Mouse (Mus musculus) gastrocnemius, adult 8-10 months (tissue): Measurements from ENCODE around the gene Cox16. TPM values are rescaled to one million over a fixed set of nuclear protein-coding genes. Genes with fewer than 3 reads are reported as not detected.

ENCODE experiments used
- DNase-seq, 2 experiments: peaks; one replicate each; pipeline ENCODE4 v3.0.0; 2022; ENCODE audit warnings: low spot score in 2 of 2
- total RNA-seq, 4 experiments: library from RNA; stranded (reverse); gene quantifications; 2 replicates each; pipeline ENCODE4 v1.2.4; 2022

Cox16 gene
- total RNA-seq, 4 experiments from 2014 or later, result 88.2 to 98.9 (median 94.0) TPM

DNA sequence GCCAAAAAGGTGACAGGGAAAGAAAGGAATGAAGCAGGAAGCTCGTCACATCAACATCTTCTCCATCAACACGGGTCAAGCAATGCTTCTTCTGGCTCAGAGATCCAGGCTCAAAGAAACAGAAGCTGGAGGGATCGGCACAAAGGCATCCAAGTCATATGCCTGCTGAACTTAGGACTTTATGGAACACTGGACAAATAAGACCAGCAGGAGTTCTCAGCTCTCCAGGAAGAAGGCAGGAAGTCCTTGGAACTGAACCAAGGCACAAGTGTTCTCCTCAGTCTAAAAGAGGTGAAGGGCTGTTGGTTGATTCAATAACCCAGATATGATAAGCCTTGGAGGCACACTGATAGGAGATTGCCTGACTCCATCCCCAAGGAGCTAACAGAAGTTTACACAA is 159.9 kb downstream of the Cox16 start:
- no peak for DNase-seq

GRCm38 (mm10) chr12:81324116-81324515 is 160.8 kb downstream of the Cox16 start:
- DNase-seq, result no peak

GRCm38 (mm10) chr12:81321021-81321420 is 163.9 kb downstream of the Cox16 start:
- DNase-seq, result no peak

- no peak for DNase-seq
Measured at GRCm38 (mm10) chr12:81317811-81318210, 167.1 kb downstream of the Cox16 start.

DNA sequence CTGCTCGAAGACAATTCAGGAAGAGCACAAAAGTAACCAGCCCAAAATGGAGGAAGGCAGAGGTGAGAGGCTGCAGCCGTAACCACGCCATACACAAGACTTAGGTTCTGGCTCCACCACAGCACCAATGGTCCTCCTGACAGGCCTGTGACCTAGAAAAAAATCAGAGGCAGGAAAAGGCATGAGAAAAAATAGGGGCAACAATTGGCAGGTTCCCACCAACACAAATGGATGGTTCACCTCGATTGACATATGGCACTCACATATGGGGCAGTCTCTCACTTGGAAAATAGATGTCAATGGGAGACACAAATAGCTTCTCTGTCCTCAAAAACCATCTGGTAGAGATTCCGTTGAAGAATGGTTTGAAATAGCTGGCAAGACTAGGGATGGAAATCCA is 169.0 kb downstream of the Cox16 start:
- DNase-seq, result no peak

Other genes with a start within 250 kb of the Cox16 start
- gene Slc8a3, start 151.9 kb downstream of the Cox16 start, total RNA-seq, result 10 to 100 TPM; 35.3 to 52.3 (median 45.8) TPM
- under 1 TPM; 0.43 to 0.92 (median 0.59) TPM for gene Gm4787, start 105.7 kb downstream of the Cox16 start, total RNA-seq
- gene Adam4, start 63.2 kb downstream of the Cox16 start, total RNA-seq, result 1 to 10 TPM in 2 of 4 experiments, under 1 TPM in 2; 0.58 to 1.1 (median 0.97) TPM
- 10 to 100 TPM; 40.4 to 48.1 (median 43.4) TPM for gene Gm20498, start 47.8 kb upstream of the Cox16 start, total RNA-seq
- 10 to 100 TPM; 38.4 to 48.6 (median 42.5) TPM for gene Synj2bp, start 47.8 kb upstream of the Cox16 start, total RNA-seq
- gene Adam21, start 83.3 kb upstream of the Cox16 start, total RNA-seq, result under 1 TPM in 1 of 4 experiments, not detected in 3; 0.10 TPM
- 10 to 100 TPM in 3 of 4 experiments, 1 to 10 TPM in 1; 9.6 to 14.5 (median 13.0) TPM for gene Med6, start 109.9 kb upstream of the Cox16 start, total RNA-seq
- 1 to 10 TPM; 4.3 to 6.0 (median 5.2) TPM for gene Ttc9, start 146.1 kb upstream of the Cox16 start, total RNA-seq